Mouse (Mus musculus) E14TG2a.4 (cell line): ENCODE measurements around the gene Unc5c.

ENCODE experiments used
- CTCF ChIP-seq: conservative IDR thresholded peaks from 2 replicates; pipeline ENCODE4 v1.5.1; 2014; ENCODE audit warnings: low read length
- NANOG ChIP-seq: IDR thresholded peaks from 2 replicates; pipeline ENCODE4 v1.6.1; 2014; ENCODE audit warnings: borderline replicate concordance, low read length, mixed read lengths
- POU5F1 ChIP-seq: IDR thresholded peaks from 2 replicates; pipeline ENCODE4 v1.6.1; 2014; ENCODE audit warnings: low read length, borderline replicate concordance

- TF ChIP-seq CTCF (no peak), NANOG (no peak), POU5F1 (no peak)
These were observed 194.2 kb downstream of the Unc5c start for GRCm38 (mm10) chr3:141659041-141659789.
